ENCODE assay signal across 13 mouse cellular contexts in genomic region chr2:106713151-106713550, GRCm38 (mm10). TPM values are rescaled to one million over a fixed set of nuclear protein-coding genes. Genes with fewer than 3 reads are reported as not detected.
DNase-seq lines count a peak whose midpoint lies in the region; ATAC-seq and TF ChIP-seq lines count a peak whose summit lies in the region.
"Had no signal": no experiment of that assay in that cellular context is flagged by ENCODE, and none has a peak within 500 bp of the region (broad histone marks: within the 10 kb centered on the region; RNA-seq: fewer than 3 reads in every experiment).

No protein-coding gene starts in this region.

- H3K4me3 ChIP-seq in lung, embryonic 14.5 days (ENCODE audit: low read depth, low read length) = no peak overlapping the region
- H3K4me3 ChIP-seq in embryonic facial prominence, embryonic 11.5 days (ENCODE audit: low read depth, low read length) = no peak overlapping the region
- no peak overlapping the region for H3K4me3 ChIP-seq in myocyte
- no peak overlapping the region for H3K4me3 ChIP-seq in hindbrain, embryonic 13.5 days

- no peaks in the 10 kb centered on the region for H3K79me2 ChIP-seq in myocyte (ENCODE audit: control insufficient read depth, insufficient read depth)

- 0 out of 2 replicates have a peak, but pooled peaks have one; percentile 18 for ATAC-seq in lung, embryonic 14.5 days (ENCODE audit: insufficient read depth)
- peak; percentile 45; the same call in 1 of the 2 replicates for ATAC-seq in embryonic facial prominence, embryonic 11.5 days (replicated peaks; ENCODE audit: insufficient number of reproducible peaks, low FRiP score, low TSS enrichment, low read depth)
- ATAC-seq in hindbrain, embryonic 13.5 days (ENCODE audit: low FRiP score) = no peak

- no peaks in the 10 kb centered on the region for H3K27me3 ChIP-seq in lung, embryonic 14.5 days (ENCODE audit: insufficient read depth, low read length)
- H3K27me3 ChIP-seq in embryonic facial prominence, embryonic 11.5 days (ENCODE audit: control insufficient read depth, insufficient read depth, low read length) = no peaks in the 10 kb centered on the region
- H3K27me3 ChIP-seq in myocyte (ENCODE audit: control insufficient read depth, insufficient read depth, insufficient read length) = no peaks in the 10 kb centered on the region
- no peaks in the 10 kb centered on the region for H3K27me3 ChIP-seq in hindbrain, embryonic 13.5 days

- TF ChIP-seq POLR2A in myocyte (IDR thresholded peaks at IDR 0.05; ENCODE audit: insufficient read length, low read depth) = no peak

- no peak overlapping the region for H3K27ac ChIP-seq in lung, embryonic 14.5 days (ENCODE audit: low read depth)
- H3K27ac ChIP-seq in embryonic facial prominence, embryonic 11.5 days (replicated peaks; ENCODE audit: low read depth, low read length) = peak overlapping the region; percentile 62
- no peak overlapping the region for H3K27ac ChIP-seq in hindbrain, embryonic 13.5 days

- no peaks in the 10 kb centered on the region for H3K9me3 ChIP-seq in lung, embryonic 14.5 days (ENCODE audit: low read depth, low read length)
- H3K9me3 ChIP-seq in embryonic facial prominence, embryonic 11.5 days (replicated peaks; ENCODE audit: control insufficient read depth, low read length) = no peaks in the 10 kb centered on the region
- no peaks in the 10 kb centered on the region for H3K9me3 ChIP-seq in hindbrain, embryonic 13.5 days

- H3K36me3 ChIP-seq in lung, embryonic 14.5 days (ENCODE audit: insufficient read depth) = no peaks in the 10 kb centered on the region
- H3K36me3 ChIP-seq in embryonic facial prominence, embryonic 11.5 days (replicated peaks; ENCODE audit: control insufficient read depth, insufficient read depth, low read depth, low read length) = no peaks in the 10 kb centered on the region
- no peaks in the 10 kb centered on the region for H3K36me3 ChIP-seq in myocyte (ENCODE audit: control insufficient read depth, insufficient read depth)
- H3K36me3 ChIP-seq in hindbrain, embryonic 13.5 days = no peaks in the 10 kb centered on the region
- H3K36me3 ChIP-seq: G1E had no signal

- no peak overlapping the region for H3ac ChIP-seq in myocyte (ENCODE audit: control insufficient read depth, insufficient read length)

- H3K4me1 ChIP-seq in lung, embryonic 14.5 days (ENCODE audit: insufficient read depth) = peaks cover 7% of the 10 kb centered on the region; the same call in 1 of the 2 replicates
- peaks cover 9% of the 10 kb centered on the region; the same call in 1 of the 2 replicates for H3K4me1 ChIP-seq in embryonic facial prominence, embryonic 11.5 days (ENCODE audit: control insufficient read depth, insufficient read depth, low read length)
- peaks cover 33% of the 10 kb centered on the region for H3K4me1 ChIP-seq in hindbrain, embryonic 13.5 days (replicated peaks)

- H3K9ac ChIP-seq in lung, embryonic 14.5 days = no peak overlapping the region
- no peak overlapping the region for H3K9ac ChIP-seq in embryonic facial prominence, embryonic 11.5 days (replicated peaks; ENCODE audit: low read length)
- H3K9ac ChIP-seq in hindbrain, embryonic 13.5 days = no peak overlapping the region

- TF ChIP-seq CTCF in lung, embryonic 14.5 days (IDR thresholded peaks at IDR 0.05; ENCODE audit: low read depth) = no peak

- H3K4me2 ChIP-seq in lung, embryonic 14.5 days = no peak overlapping the region
- H3K4me2 ChIP-seq in embryonic facial prominence, embryonic 11.5 days (ENCODE audit: low read depth, low read length) = no peak overlapping the region
- peak overlapping the region; percentile 15 for H3K4me2 ChIP-seq in myocyte (ENCODE audit: low read depth)
- H3K4me2 ChIP-seq in hindbrain, embryonic 13.5 days = no peak overlapping the region

- peak; percentile 52 for DNase-seq in adrenal gland, adult 2 months
- DNase-seq in adrenal gland, adult 18-20 months (ENCODE audit: low spot score in 2 of 2) = no peak
- DNase-seq in lung, embryonic 14.5 days = peak; percentile 53
- DNase-seq in lung, postnatal 25 days (ENCODE audit: low spot score) = no peak
- peak; percentile 82 for DNase-seq in embryonic facial prominence, embryonic 11.5 days (ENCODE audit: low spot score)
- DNase-seq in right cerebral cortex, postnatal 14 days = no peak
- DNase-seq: heart, postnatal 4 days; kidney, adult 9 months; lung, postnatal 14 days; thymus, postnatal 36 days had no signal

- WGBS in lung, embryonic 14.5 days = 21% methylated on average over 4 of the region's 4 CpGs
- 12% methylated on average over 4 of the region's 4 CpGs for WGBS in embryonic facial prominence, embryonic 11.5 days
- 55% methylated on average over 4 of the region's 4 CpGs for WGBS in hindbrain, embryonic 13.5 days

TF ChIP-seq in myocyte, 11 proteins besides CTCF, POLR2A, EP300 and RAD21:
- TF ChIP-seq SRF (IDR thresholded peaks at IDR 0.05; ENCODE audit: control insufficient read depth, insufficient read length, low read depth) (no peak), USF1 (IDR thresholded peaks at IDR 0.05; ENCODE audit: low read depth) (no peak), TCF3 (IDR thresholded peaks at IDR 0.05; ENCODE audit: insufficient read length, low read depth) (no peak), MYOG (IDR thresholded peaks at IDR 0.05; ENCODE audit: control insufficient read depth in 1 of 3, insufficient read depth in 1 of 3, insufficient read length in 2 of 3, low read depth in 2 of 3) (no peak), REST (IDR thresholded peaks at IDR 0.05; ENCODE audit: insufficient read depth, insufficient read length) (no peak), POLR2AphosphoS2 (IDR thresholded peaks at IDR 0.05; ENCODE audit: insufficient read length, low read depth) (no peak), MAX (IDR thresholded peaks at IDR 0.05; ENCODE audit: low read depth) (no peak), CEBPB (IDR thresholded peaks at IDR 0.05; ENCODE audit: insufficient read depth, poor library complexity, severe bottlenecking) (no peak), TCF12 (IDR thresholded peaks at IDR 0.05; ENCODE audit: insufficient read depth, poor library complexity, severe bottlenecking) (no peak)

RNA-seq across cellular contexts. Expression of gene Mpped2, which starts 20.1 kb away (rescaled TPM):
- total RNA-seq in adrenal gland, adult 2 months (2021) = 10 to 100 TPM; 28.3 to 29.9 TPM
- 20.6 and 23.0 TPM in 2 replicates for polyA plus RNA-seq in adrenal gland, adult 2 months (2012; rRNA removed)
- total RNA-seq in adrenal gland, adult 18-20 months (2021) = 10 to 100 TPM; 18.3 to 21.9 TPM
- polyA plus RNA-seq in lung, embryonic 14.5 days (2014; fragmentation: Nextera tagmentation; extraction: Ambion mirVana) = 31.1 and 33.3 TPM in 2 replicates
- polyA plus RNA-seq in embryonic facial prominence, embryonic 11.5 days (2014; fragmentation: Nextera tagmentation; extraction: Ambion mirVana) = 102 and 108 TPM in 2 replicates
- polyA plus RNA-seq in myocyte (2012; fragmentation: generic; extraction: Trizol) = not detected
- polyA plus RNA-seq in hindbrain, embryonic 13.5 days (2015; fragmentation: Nextera tagmentation; extraction: Ambion mirVana) = 144 and 147 TPM in 2 replicates
- polyA plus RNA-seq: G1E had no signal

Comparison
In these comparisons a context has a peak if more than half of its experiments do, and no peak if none do; other contexts are left out.
1. DNase-seq: peak in adrenal gland, adult 2 months (single experiment), lung, embryonic 14.5 days (single experiment) and embryonic facial prominence, embryonic 11.5 days (single experiment); none in adrenal gland, adult 18-20 months (0 of 2), lung, postnatal 25 days (single experiment) and right cerebral cortex, postnatal 14 days (single experiment).
2. RNA of gene Mpped2, which starts 20.1 kb away (polyA plus RNA-seq): 144 to 147 TPM in hindbrain, embryonic 13.5 days, 102 to 108 TPM in embryonic facial prominence, embryonic 11.5 days, 31.1 to 33.3 TPM in lung, embryonic 14.5 days and 20.6 to 23.0 TPM in adrenal gland, adult 2 months; not detected in myocyte (single experiment); every median in the first group is over 10 times any median in the second.